Mouse (Mus musculus) heart, adult 2 months (tissue): ENCODE data around the gene Dennd2a.

ENCODE experiments used
- CTCF ChIP-seq: fragments of 200-600 bp; IDR thresholded peaks from 2 replicates; pipeline ENCODE4 v1.8.1; 2022; ENCODE audit warnings: antibody characterized with exemption, mild to moderate bottlenecking, moderate library complexity
- EP300 ChIP-seq: fragments of 200-500 bp; IDR thresholded peaks from 2 replicates; pipeline ENCODE4 v1.6.1; 2011; ENCODE audit warnings: low read depth, low read length, control low read depth; ENCODE audit not compliant: insufficient read depth

DNA sequence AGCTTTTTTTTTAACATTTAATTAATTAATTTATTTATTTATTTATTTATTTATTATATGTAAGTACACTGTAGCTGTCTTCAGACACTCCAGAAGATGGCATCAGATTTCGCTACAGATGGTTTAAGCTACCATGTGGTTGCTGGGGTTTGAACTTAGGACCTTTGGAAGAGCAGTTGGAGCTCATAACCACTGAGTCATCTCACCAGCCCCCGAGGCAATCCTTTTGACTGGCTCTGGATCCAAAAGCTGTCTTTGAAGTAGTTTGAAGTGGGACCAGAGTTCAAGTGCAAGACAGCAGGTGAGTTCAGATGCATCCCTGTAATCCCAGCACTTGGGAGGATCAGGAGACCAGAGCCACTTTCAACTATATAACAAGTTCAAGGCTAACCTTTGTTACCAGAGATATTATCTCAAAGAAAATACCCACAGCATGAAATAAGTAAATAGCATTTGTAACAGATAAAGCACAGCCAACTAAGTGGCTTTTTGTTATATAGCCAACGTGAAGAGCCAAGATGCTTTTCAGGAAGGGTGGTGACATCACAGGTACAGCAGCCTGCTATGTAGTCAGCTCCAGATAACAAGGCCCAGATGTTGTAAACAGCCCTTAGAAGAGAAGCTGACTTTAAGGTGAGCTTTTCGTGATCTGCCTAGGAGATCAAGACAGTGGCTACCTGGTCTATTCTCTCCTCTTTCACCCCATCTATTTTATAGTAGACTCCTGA lies 130.2 kb downstream of the Dennd2a start:
- TF ChIP-seq CTCF (no peak), EP300 (no peak)
